Mouse (Mus musculus) CH12.LX (cell line): ENCODE measurements around the gene Cldn19. TPM values are rescaled to one million over a fixed set of nuclear protein-coding genes. Genes with fewer than 3 reads are reported as not detected.

Experiments used
- DNase-seq: peaks from one replicate; pipeline ENCODE4 v3.0.0-alpha.2; 2013; ENCODE audit errors: extremely low read depth
- H3K27ac ChIP-seq: 2 replicates; pipeline ENCODE4 v1.5.1; 2012; ENCODE audit warnings: low read depth, mild to moderate bottlenecking, control low read depth, moderate library complexity; ENCODE audit not compliant: insufficient read depth
- H3K27me3 ChIP-seq: replicated peaks from 2 replicates; pipeline ENCODE3; 2012; ENCODE audit warnings: inconsistent platforms
- H3K36me3 ChIP-seq, 2 experiments: replicated peaks in 1 of 2; 2 replicates each; pipeline versions ENCODE3 to v1.6.1; 2012; ENCODE audit warnings: inconsistent platforms in 1 of 2, low read length in 1 of 2, mild to moderate bottlenecking in 1 of 2, mixed read lengths in 1 of 2, moderate library complexity in 1 of 2; ENCODE audit not compliant: control insufficient read depth in 1 of 2, insufficient read depth in 1 of 2
- H3K4me1 ChIP-seq, 2 experiments: 2 replicates each; pipeline ENCODE4 v1.6.1; 2012; ENCODE audit warnings: inconsistent platforms in 1 of 2, moderate library complexity in 1 of 2; ENCODE audit not compliant: insufficient read depth in 2 of 2, control insufficient read depth in 1 of 2
- H3K4me2 ChIP-seq: 2 replicates; pipeline ENCODE4 v1.6.1; 2012; ENCODE audit warnings: low read depth, mild to moderate bottlenecking, control low read depth; ENCODE audit not compliant: poor library complexity, insufficient read depth, severe bottlenecking
- H3K4me3 ChIP-seq, 3 experiments: fragments of 150-350 bp in 1 of 3; sonication (generic) in 1 of 3; replicated peaks in 1 of 3; 2 replicates each; pipeline versions ENCODE3 to v1.5.1; 2011 to 2012; ENCODE audit warnings: low read depth in 2 of 3, low read length in 2 of 3, mild to moderate bottlenecking in 2 of 3, moderate library complexity in 2 of 3, control low read depth in 1 of 3, improper control_type of control experiment in 1 of 3, inconsistent platforms in 1 of 3, mixed read lengths in 1 of 3; ENCODE audit not compliant: poor library complexity in 1 of 3
- H3K79me2 ChIP-seq: replicated peaks from 2 replicates; pipeline ENCODE4 v1.6.1; 2012; ENCODE audit warnings: mild to moderate bottlenecking, moderate library complexity; ENCODE audit not compliant: control insufficient read depth, poor library complexity, insufficient read depth, severe bottlenecking; ENCODE audit errors: extremely low read depth
- H3K9ac ChIP-seq: 2 replicates; pipeline ENCODE4 v1.6.1; 2012; ENCODE audit warnings: low read depth, mild to moderate bottlenecking, control low read depth, moderate library complexity; ENCODE audit not compliant: insufficient read depth
- H3K9me3 ChIP-seq: replicated peaks from 2 replicates; pipeline ENCODE3; 2012; ENCODE audit warnings: low read length, inconsistent platforms, mixed read lengths
- CHD1 ChIP-seq: IDR thresholded peaks from 2 replicates; pipeline ENCODE4 v1.6.1; 2012; ENCODE audit warnings: low read depth, low read length, improper control_type of control experiment, inconsistent platforms
- CHD2 ChIP-seq: IDR thresholded peaks from 2 replicates; pipeline ENCODE4 v1.6.1; 2011; ENCODE audit warnings: low read length, improper control_type of control experiment
- E2F4 ChIP-seq: IDR thresholded peaks from 2 replicates; pipeline ENCODE4 v1.6.1; 2011; ENCODE audit warnings: low read depth, low read length, improper control_type of control experiment; ENCODE audit not compliant: insufficient replicate concordance
- EP300 ChIP-seq: IDR thresholded peaks from 2 replicates; pipeline ENCODE4 v1.6.1; 2011; ENCODE audit warnings: low read length, improper control_type of control experiment
- ETS1 ChIP-seq: conservative IDR thresholded peaks from 2 replicates; pipeline ENCODE4 v1.6.1; 2012; ENCODE audit warnings: low read depth, mild to moderate bottlenecking, inconsistent platforms, low read length, improper control_type of control experiment, moderate library complexity
- GABPA ChIP-seq: IDR thresholded peaks from 2 replicates; pipeline ENCODE4 v1.6.1; 2012; ENCODE audit warnings: low read depth, low read length, improper control_type of control experiment, inconsistent platforms; ENCODE audit not compliant: insufficient replicate concordance
- IRF4 ChIP-seq: IDR thresholded peaks from 2 replicates; pipeline ENCODE4 v1.6.1; 2014; ENCODE audit warnings: low read depth, mild to moderate bottlenecking, inconsistent platforms, low read length, improper control_type of control experiment
- JUN ChIP-seq: IDR thresholded peaks from 2 replicates; pipeline ENCODE4 v1.6.1; 2011; ENCODE audit warnings: low read depth, mild to moderate bottlenecking, low read length, improper control_type of control experiment, moderate library complexity; ENCODE audit not compliant: insufficient read depth
- MAFK ChIP-seq: IDR thresholded peaks from 2 replicates; pipeline ENCODE4 v1.6.1; 2011; ENCODE audit warnings: low read length, improper control_type of control experiment; ENCODE audit not compliant: insufficient replicate concordance
- MEF2A ChIP-seq: IDR thresholded peaks from 2 replicates; pipeline ENCODE4 v1.6.1; 2014; ENCODE audit warnings: low read depth, mild to moderate bottlenecking, inconsistent platforms, low read length, improper control_type of control experiment, borderline replicate concordance
- MXI1 ChIP-seq: IDR thresholded peaks from 2 replicates; pipeline ENCODE4 v1.6.1; 2011; ENCODE audit warnings: mild to moderate bottlenecking, low read depth, low read length, improper control_type of control experiment
- PAX5 ChIP-seq: IDR thresholded peaks from 2 replicates; pipeline ENCODE4 v1.6.1; 2012; ENCODE audit warnings: low read length, inconsistent platforms, mixed read lengths
- POLR2A ChIP-seq: IDR thresholded peaks from 2 replicates; pipeline ENCODE4 v1.6.1; 2011; ENCODE audit warnings: low read depth, mild to moderate bottlenecking, improper control_type of control experiment, low read length
- POLR2AphosphoS2 ChIP-seq: IDR thresholded peaks from 2 replicates; pipeline ENCODE4 v1.6.1; 2011; ENCODE audit warnings: low read depth, low read length, improper control_type of control experiment
- RAD21 ChIP-seq: IDR thresholded peaks from 2 replicates; pipeline ENCODE4 v1.6.1; 2011; ENCODE audit warnings: low read depth, mild to moderate bottlenecking, low read length, improper control_type of control experiment, moderate library complexity
- RCOR1 ChIP-seq: conservative IDR thresholded peaks from 2 replicates; pipeline ENCODE4 v1.6.1; 2012; ENCODE audit warnings: low read depth, mild to moderate bottlenecking, inconsistent platforms, low read length, improper control_type of control experiment
- TBP ChIP-seq: conservative IDR thresholded peaks from 2 replicates; pipeline ENCODE4 v1.6.1; 2011; ENCODE audit warnings: low read depth, low read length, improper control_type of control experiment
- TCF12 ChIP-seq: IDR thresholded peaks from 2 replicates; pipeline ENCODE4 v1.6.1; 2014; ENCODE audit warnings: low read depth, mild to moderate bottlenecking, inconsistent platforms, low read length, improper control_type of control experiment
- UBTF ChIP-seq: IDR thresholded peaks from 2 replicates; pipeline ENCODE4 v1.6.1; 2012; ENCODE audit warnings: low read depth, mild to moderate bottlenecking, inconsistent platforms, low read length, improper control_type of control experiment, moderate library complexity
- USF1 ChIP-seq: IDR thresholded peaks from 2 replicates; pipeline ENCODE4 v1.6.1; 2014; ENCODE audit warnings: low read depth, mild to moderate bottlenecking, inconsistent platforms, low read length, improper control_type of control experiment
- USF2 ChIP-seq: conservative IDR thresholded peaks from 2 replicates; pipeline ENCODE4 v1.6.1; 2011; ENCODE audit warnings: low read depth, low read length, improper control_type of control experiment
- ZMIZ1 ChIP-seq: IDR thresholded peaks from 2 replicates; pipeline ENCODE4 v1.6.1; 2012; ENCODE audit warnings: low read depth, mild to moderate bottlenecking, inconsistent platforms, low read length, improper control_type of control experiment
- ZNF384 ChIP-seq: IDR thresholded peaks from 2 replicates; pipeline ENCODE4 v1.6.1; 2012; ENCODE audit warnings: low read depth, low read length, improper control_type of control experiment, inconsistent platforms
- dilution Hi-C: fragments of 300-500 bp; cut with MboI; formaldehyde crosslinking; loops from 2 replicates; pipeline ENCODE4 v1.14.3; 2020; ENCODE audit warnings: low sequenced_read_pairs; ENCODE audit not compliant: extremely low pct_unique_long_range_greater_than_20kb, extremely low pct_ligation_motif_present
- in situ Hi-C: fragments of 300-500 bp; cut with MboI; formaldehyde crosslinking; loops from 3 replicates; pipeline ENCODE4 v1.14.3; 2019; ENCODE audit warnings: low sequenced_read_pairs, low pct_ligation_motif_present, low pct_unique_long_range_greater_than_20kb, mixed read lengths
- polyA plus RNA-seq: library from polyadenylated mRNA; unstranded; fragments of >175 nt; gene quantifications from 2 replicates; pipeline ENCODE4 v1.2.1, GENCODE M21; 2012; ENCODE audit warnings: low read depth; ENCODE audit not compliant: insufficient read length
- total RNA-seq, 2 experiments: library from RNA; depleted of rRNA; stranded (reverse); fragments of 300-350 nt in 1 of 2; fragments of >200 nt in 1 of 2; gene quantifications; 2 replicates each; pipeline ENCODE4 v1.2.3; 2012 to 2014

Gene Cldn19
- total and polyA plus RNA-seq, 3 experiments: 0.09 TPM; not detected in 2

- TF ChIP-seq CHD2 (no peak), POLR2A (no peak), GABPA (no peak), MXI1 (no peak), USF1 (no peak), CHD1 (no peak), MAFK (no peak), POLR2AphosphoS2 (no peak), PAX5 (no peak), E2F4 (no peak)
- peaks cover 0 to 20% of the 10 kb centered on the region in 2 experiments; a peak in 2 of 4 replicates for H3K4me1 ChIP-seq
- H3K27ac ChIP-seq: no peak overlapping the region
These were observed 12.6 kb upstream of the Cldn19 start for GRCm38 (mm10) chr4:119242571-119242970.

GRCm38 (mm10) chr4:119244468-119245240 lies 10.6 kb upstream of the Cldn19 start:
- Histone ChIP-seq H3K9ac (no peak overlapping the region), H3K36me3 (peaks cover 24 to 82% of the 10 kb centered on the region in 2 experiments), H3K9me3 (no peaks in the 10 kb centered on the region), H3K79me2 (no peaks in the 10 kb centered on the region), H3K4me3 (no peak overlapping the region), H3K27me3 (no peaks in the 10 kb centered on the region), H3K4me2 (no peak overlapping the region), H3K4me1 (no peaks in the 10 kb centered on the region), H3K27ac (no peak overlapping the region)
- in situ Hi-C loops (loop anchor here (10.0 kb wide), 1 partner anchor 290 kb away; the partner anchor contains the start of genes Foxj3 and Frg2f1), dilution Hi-C loops (no loop called here)
- no peak for DNase-seq
- no peak for TF ChIP-seq POLR2AphosphoS2
- no peak for TF ChIP-seq MEF2A
- no peak for TF ChIP-seq IRF4
- TF ChIP-seq RCOR1: no peak
- no peak for TF ChIP-seq USF1
- TF ChIP-seq USF2: no peak
- TF ChIP-seq TBP: no peak
- no peak for TF ChIP-seq GABPA
- no peak for TF ChIP-seq MXI1
- no peak for TF ChIP-seq CHD1
- no peak for TF ChIP-seq ZMIZ1
- no peak for TF ChIP-seq EP300
- TF ChIP-seq JUN: no peak
- TF ChIP-seq UBTF: no peak
- TF ChIP-seq ETS1: no peak
- no peak for TF ChIP-seq TCF12
- TF ChIP-seq ZNF384: no peak
- TF ChIP-seq CHD2: no peak
- no peak for TF ChIP-seq RAD21

More at GRCm38 (mm10) chr4:119242571-119242970, 12.6 kb upstream of the Cldn19 start:
- Histone ChIP-seq H3K4me3 (no peak overlapping the region), H3K9me3 (no peaks in the 10 kb centered on the region), H3K9ac (no peak overlapping the region), H3K36me3 (peaks cover 24 to 87% of the 10 kb centered on the region in 2 experiments), H3K79me2 (no peaks in the 10 kb centered on the region), H3K4me2 (no peak overlapping the region), H3K27me3 (no peaks in the 10 kb centered on the region)
- in situ Hi-C loops (loop anchor here (10.0 kb wide), 1 partner anchor 292 kb away; the partner anchor contains the start of genes Foxj3 and Frg2f1), dilution Hi-C loops (no loop called here)
- no peak for DNase-seq
